Mouse (Mus musculus) B cell, adult 67 days (primary cell): ENCODE results near the gene Tmed9. TPM values are rescaled to one million over a fixed set of nuclear protein-coding genes. Genes with fewer than 3 reads are reported as not detected.

ENCODE experiments used
- total RNA-seq, 2 experiments: library from RNA; stranded (reverse); gene quantifications; 4 replicates each; pipeline ENCODE4 v1.2.4; 2023

Gene Tmed9
- total RNA-seq, result 10 to 100 TPM; 78.0 to 96.9 TPM

GRCm38 (mm10) chr13:55573432-55573831 lies at the start of gene Tmed9:
Tmed9 (plus strand) TSS chr13:55573732.

GRCm38 (mm10) chr13:55529198-55529915 lies 44.2 kb upstream of the Tmed9 start, which contains the start of gene Dok3:
Dok3 (minus strand) TSS chr13:55529296.

GRCm38 (mm10) chr13:55536194-55537175 lies 37.0 kb upstream of the Tmed9 start, which contains the start of gene Ddx41:
Ddx41 (minus strand) TSS chr13:55536658.

GRCm38 (mm10) chr13:55571027-55571751 lies 2.3 kb upstream of the Tmed9 start, which contains the start of gene Fam193b:
Fam193b (minus strand) TSS chr13:55571120.

GRCm38 (mm10) chr13:55599566-55600540 lies 26.3 kb downstream of the Tmed9 start, which contains the start of gene B4galt7:
B4galt7 (plus strand) TSS chr13:55599896.

GRCm38 (mm10) chr13:55622649-55623541 lies 49.4 kb downstream of the Tmed9 start, which contains the start of gene Caml:
Caml (plus strand) TSS chr13:55623005.

GRCm38 (mm10) chr13:55634639-55635127 lies 61.2 kb downstream of the Tmed9 start, which contains the start of gene Ddx46:
Ddx46 (plus strand) TSS chr13:55635027.

Other genes with a start within 250 kb of the Tmed9 start
- gene Mxd3, start 243.9 kb upstream of the Tmed9 start, total RNA-seq, result 1 to 10 TPM; 1.2 to 2.2 TPM
- gene Lman2, start 210.9 kb upstream of the Tmed9 start, total RNA-seq, result 100 to 1,000 TPM; 112 to 123 TPM
- 10 to 100 TPM; 74.5 to 83.7 TPM for gene Rgs14, start 204.0 kb upstream of the Tmed9 start, total RNA-seq
- gene Slc34a1, start 175.5 kb upstream of the Tmed9 start, total RNA-seq, result 1 to 10 TPM in 1 of 2 experiments, not detected in 1; 1.0 TPM
- not detected for gene Pfn3, start 158.5 kb upstream of the Tmed9 start, total RNA-seq
- gene F12, start 146.9 kb upstream of the Tmed9 start, total RNA-seq, result 1 to 10 TPM; 1.8 to 2.1 TPM
- gene Grk6, start 128.7 kb upstream of the Tmed9 start, total RNA-seq, result 100 to 1,000 TPM; 498 to 536 TPM
- gene Prr7, start 109.5 kb upstream of the Tmed9 start, total RNA-seq, result 10 to 100 TPM; 30.1 to 41.2 TPM
- under 1 TPM in 1 of 2 experiments, not detected in 1; 0.17 TPM for gene Dbn1, start 85.6 kb upstream of the Tmed9 start, total RNA-seq
- gene Pdlim7, start 60.1 kb upstream of the Tmed9 start, total RNA-seq, result 10 to 100 TPM; 29.0 to 33.3 TPM
- 100 to 1,000 TPM; 322 TPM for gene Dok3, start 44.4 kb upstream of the Tmed9 start, total RNA-seq
- 100 to 1,000 TPM; 135 to 147 TPM for gene Ddx41, start 37.1 kb upstream of the Tmed9 start, total RNA-seq
- 100 to 1,000 TPM; 148 to 159 TPM for gene Fam193b, start 2.6 kb upstream of the Tmed9 start, total RNA-seq
- gene B4galt7, start 26.2 kb downstream of the Tmed9 start, total RNA-seq, result 10 to 100 TPM; 22.3 to 27.8 TPM
- gene Caml, start 49.3 kb downstream of the Tmed9 start, total RNA-seq, result 10 to 100 TPM; 18.0 to 22.7 TPM
- 100 to 1,000 TPM; 100 to 112 TPM for gene Ddx46, start 61.3 kb downstream of the Tmed9 start, total RNA-seq
- 10 to 100 TPM; 26.3 to 27.5 TPM for gene B230219D22Rik, start 119.4 kb downstream of the Tmed9 start, total RNA-seq
- gene Txndc15, start 140.9 kb downstream of the Tmed9 start, total RNA-seq, result 10 to 100 TPM; 12.7 to 14.1 TPM
- gene Pcbd2, start 153.6 kb downstream of the Tmed9 start, total RNA-seq, result 10 to 100 TPM; 30.4 to 33.7 TPM
- gene Catsper3, start 210.8 kb downstream of the Tmed9 start, total RNA-seq, result not detected